Mouse (Mus musculus) G1E (cell line): ENCODE data around the gene Ppp2r1b. TPM values are rescaled to one million over a fixed set of nuclear protein-coding genes. Genes with fewer than 3 reads are reported as not detected.

Source experiments
- ATAC-seq: 2 replicates; pipeline ENCODE4 v1.8.0; 2016; ENCODE audit warnings: mild to moderate bottlenecking; ENCODE audit not compliant: insufficient number of reproducible peaks, poor library complexity, low FRiP score, severe bottlenecking; ENCODE audit errors: extremely low read depth
- DNase-seq: peaks from one replicate; pipeline ENCODE4 v3.0.0; 2012; ENCODE audit warnings: low spot score
- H3K27me3 ChIP-seq: 2 replicates; pipeline ENCODE4 v1.6.1; 2012; ENCODE audit warnings: mild to moderate bottlenecking, low read length, inconsistent platforms; ENCODE audit not compliant: insufficient read depth
- H3K36me3 ChIP-seq: replicated peaks from 2 replicates; pipeline ENCODE3; 2012; ENCODE audit warnings: mild to moderate bottlenecking, inconsistent platforms
- H3K4me1 ChIP-seq: 2 replicates; pipeline ENCODE4 v1.6.1; 2012; ENCODE audit warnings: low read depth, low read length, inconsistent platforms, mixed read lengths; ENCODE audit not compliant: insufficient read depth
- H3K4me3 ChIP-seq: 2 replicates; pipeline ENCODE4 v1.5.1; 2012; ENCODE audit warnings: low read depth, mild to moderate bottlenecking, inconsistent platforms, low read length, moderate library complexity, mixed read lengths
- H3K9me3 ChIP-seq: replicated peaks from 2 replicates; pipeline ENCODE4 v1.6.1; 2012; ENCODE audit warnings: inconsistent platforms
- CTCF ChIP-seq: IDR thresholded peaks from 2 replicates; pipeline ENCODE4 v1.5.1; 2012; ENCODE audit warnings: low read depth, low read length, inconsistent platforms, mixed read lengths
- GATA1 ChIP-seq: IDR thresholded peaks from 2 replicates; pipeline ENCODE4 v1.6.1; 2012; ENCODE audit warnings: borderline replicate concordance, low read length, inconsistent platforms, mixed read lengths
- GATA2 ChIP-seq: IDR thresholded peaks from 2 replicates; pipeline ENCODE4 v1.6.1; 2012; ENCODE audit warnings: low read depth, low read length, inconsistent platforms, borderline replicate concordance
- POLR2AphosphoS5 ChIP-seq: IDR thresholded peaks from 2 replicates; pipeline ENCODE4 v1.6.1; 2012; ENCODE audit warnings: low read depth, low read length, inconsistent platforms; ENCODE audit not compliant: insufficient replicate concordance
- TAL1 ChIP-seq: conservative IDR thresholded peaks from 2 replicates; pipeline ENCODE4 v1.6.1; 2012; ENCODE audit warnings: low read depth, low read length, inconsistent platforms, mixed read lengths
- polyA plus RNA-seq: library from polyadenylated mRNA; stranded (reverse); fragments of >175 nt; gene quantifications from 2 replicates; pipeline ENCODE4 v1.2.3, GENCODE M21; 2012
- total RNA-seq, 2 experiments: library from RNA; stranded (forward) in 1 of 2; stranded (reverse) in 1 of 2; fragments of 200-1000 nt in 1 of 2; fragments of >200 nt in 1 of 2; fragmentation: Nextera tagmentation in 1 of 2; gene quantifications; 2 replicates each; pipeline ENCODE4 v1.2.3; 2014 to 2017

Ppp2r1b gene
- total and polyA plus RNA-seq, 3 experiments: 21.3 to 93.0 (median 68.7) TPM

DNA sequence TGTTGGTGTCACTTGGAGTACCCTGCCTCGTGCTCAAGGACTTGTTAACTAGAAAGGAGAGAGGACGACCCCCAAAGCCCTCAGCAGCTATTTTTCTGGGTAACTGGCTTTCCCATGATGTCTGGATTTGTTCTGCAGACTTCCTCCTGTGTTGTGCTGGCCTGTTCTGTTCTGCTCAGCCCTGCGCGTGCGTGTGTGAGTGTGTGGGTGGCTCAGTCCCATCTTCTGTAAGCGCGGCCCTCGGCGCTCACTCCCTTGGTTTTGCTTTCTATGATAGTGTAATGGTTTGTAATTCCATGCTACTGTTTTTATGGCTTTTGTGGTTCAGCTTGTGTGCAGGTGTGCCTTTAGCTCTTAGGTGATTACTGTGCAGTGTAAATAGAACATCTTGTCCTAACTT, 28.1 kb downstream of the Ppp2r1b start:
- ATAC-seq (no peak), DNase-seq (no peak)
- no peaks in the 10 kb centered on the region for H3K9me3 ChIP-seq
- TF ChIP-seq CTCF: no peak
- no peak for TF ChIP-seq POLR2AphosphoS5
- TF ChIP-seq GATA2: no peak
- no peak for TF ChIP-seq TAL1
- TF ChIP-seq GATA1: no peak
- peaks cover 90% of the 10 kb centered on the region for H3K36me3 ChIP-seq
- no peak overlapping the region for H3K4me3 ChIP-seq
- no peaks in the 10 kb centered on the region for H3K27me3 ChIP-seq
- peaks cover 27% of the 10 kb centered on the region for H3K4me1 ChIP-seq

DNA sequence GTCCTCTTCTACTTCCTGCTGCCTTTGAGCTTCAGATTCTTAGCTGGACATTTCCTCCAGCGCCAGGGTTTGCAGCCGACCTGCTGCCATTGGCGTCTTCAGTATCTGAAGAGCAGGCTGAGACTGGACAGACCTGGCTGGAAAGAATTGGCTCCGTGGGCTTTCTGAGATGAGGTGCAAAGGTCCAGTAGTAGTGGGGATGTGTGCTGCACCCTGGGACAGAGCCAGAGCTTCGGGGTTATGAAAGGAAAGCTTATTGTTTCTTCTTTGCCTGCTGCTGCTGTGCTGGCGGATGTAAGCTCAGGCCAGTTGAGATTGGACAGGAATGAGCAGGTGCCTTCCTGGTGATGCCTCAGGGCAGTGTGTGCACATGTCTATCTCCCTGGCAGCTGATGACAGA, 28.9 kb downstream of the Ppp2r1b start:
- no peak for TF ChIP-seq TAL1
- no peak for TF ChIP-seq CTCF
- TF ChIP-seq POLR2AphosphoS5: no peak
- TF ChIP-seq GATA2: no peak
- TF ChIP-seq GATA1: no peak
- DNase-seq (no peak), ATAC-seq (no peak)
- Histone ChIP-seq H3K27me3 (no peaks in the 10 kb centered on the region), H3K4me1 (peaks cover 23% of the 10 kb centered on the region), H3K36me3 (peaks cover 90% of the 10 kb centered on the region), H3K9me3 (no peaks in the 10 kb centered on the region), H3K4me3 (no peak overlapping the region)

DNA sequence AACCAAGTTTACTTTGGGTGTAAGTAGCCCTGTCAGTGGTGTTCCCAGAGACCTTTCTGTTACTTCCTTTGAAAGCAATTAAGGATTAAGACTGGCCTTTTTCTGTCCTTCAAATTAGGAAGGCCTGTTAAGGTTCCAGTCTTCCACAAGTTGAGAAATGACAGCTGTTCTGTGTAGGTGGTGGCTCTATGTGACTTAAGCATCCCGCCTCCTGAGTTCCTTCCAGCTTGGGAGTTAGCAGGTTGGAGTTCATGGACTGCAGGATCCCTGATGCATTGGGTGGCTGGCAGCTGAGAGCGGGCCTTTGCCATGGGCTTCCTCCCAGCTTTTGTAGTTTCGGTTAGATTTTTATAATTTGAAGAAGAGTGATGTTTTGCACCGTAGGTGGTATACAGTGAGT, 30.4 kb downstream of the Ppp2r1b start:
- TF ChIP-seq CTCF: no peak
- TF ChIP-seq POLR2AphosphoS5: no peak
- no peak for TF ChIP-seq TAL1
- no peak for TF ChIP-seq GATA2
- TF ChIP-seq GATA1: no peak
- no peaks in the 10 kb centered on the region for H3K9me3 ChIP-seq

DNA sequence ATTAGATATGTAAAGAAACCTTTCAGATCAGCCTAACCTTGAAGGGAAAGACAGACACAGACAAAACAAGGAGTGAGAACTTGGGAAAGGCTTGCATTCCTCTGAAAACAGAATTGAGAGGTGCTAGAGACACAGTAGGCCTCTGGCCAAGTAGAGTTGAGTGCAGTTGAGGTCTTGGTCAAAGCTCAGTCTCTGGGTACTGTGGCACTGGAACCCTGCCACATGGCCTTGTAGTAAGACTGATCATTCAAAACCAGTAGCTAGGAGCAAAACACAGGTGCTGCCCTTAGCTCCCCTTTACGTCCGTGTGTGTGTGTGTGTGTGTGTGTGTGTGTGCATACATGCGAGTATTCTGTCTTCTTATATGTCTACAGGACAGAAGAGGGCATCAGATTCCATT, 31.2 kb downstream of the Ppp2r1b start:
- H3K36me3 ChIP-seq: peaks cover 90% of the 10 kb centered on the region
- DNase-seq (no peak), ATAC-seq (no peak)
- H3K4me3 ChIP-seq: no peak overlapping the region
- H3K27me3 ChIP-seq: no peaks in the 10 kb centered on the region
- no peaks in the 10 kb centered on the region for H3K9me3 ChIP-seq
- peaks cover 23% of the 10 kb centered on the region for H3K4me1 ChIP-seq
- no peak for TF ChIP-seq GATA1
- no peak for TF ChIP-seq CTCF
- TF ChIP-seq GATA2: no peak
- no peak for TF ChIP-seq TAL1
- TF ChIP-seq POLR2AphosphoS5: no peak

More for the DNA sequence above, 30.4 kb downstream of the Ppp2r1b start:
- H3K4me3 ChIP-seq: no peak overlapping the region
- no peaks in the 10 kb centered on the region for H3K27me3 ChIP-seq
- ATAC-seq (no peak), DNase-seq (no peak)
- peaks cover 23% of the 10 kb centered on the region for H3K4me1 ChIP-seq
- peaks cover 93% of the 10 kb centered on the region for H3K36me3 ChIP-seq

DNA sequence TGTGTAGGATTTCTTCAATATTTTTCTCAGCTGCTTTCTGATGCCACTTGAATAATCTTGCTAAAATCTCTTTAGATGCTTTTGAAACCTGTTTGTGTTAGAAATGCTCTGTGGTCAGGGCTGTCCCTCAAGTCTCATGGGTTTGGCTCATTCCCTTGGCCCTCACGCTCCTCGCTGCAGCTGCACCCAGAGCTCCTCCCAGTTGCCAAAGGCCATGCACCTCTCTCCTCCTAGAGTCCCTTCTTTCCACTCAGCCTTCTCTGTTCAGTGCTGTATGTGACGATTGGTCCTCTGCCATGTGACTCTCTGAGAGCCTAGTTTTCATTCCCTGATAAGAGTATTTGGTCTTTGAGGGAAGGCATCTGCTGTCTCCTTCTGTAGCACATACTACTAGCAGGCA, 32.3 kb downstream of the Ppp2r1b start:
- no peaks in the 10 kb centered on the region for H3K9me3 ChIP-seq
- DNase-seq: no peak
- ATAC-seq: no peak
- TF ChIP-seq CTCF: no peak
- no peak for TF ChIP-seq GATA2
- no peak for TF ChIP-seq GATA1
- no peak for TF ChIP-seq POLR2AphosphoS5
- no peak for TF ChIP-seq TAL1
- H3K4me1 ChIP-seq: peaks cover 29% of the 10 kb centered on the region
- H3K4me3 ChIP-seq: no peak overlapping the region
- peaks cover 98% of the 10 kb centered on the region for H3K36me3 ChIP-seq
- H3K27me3 ChIP-seq: no peaks in the 10 kb centered on the region

DNA sequence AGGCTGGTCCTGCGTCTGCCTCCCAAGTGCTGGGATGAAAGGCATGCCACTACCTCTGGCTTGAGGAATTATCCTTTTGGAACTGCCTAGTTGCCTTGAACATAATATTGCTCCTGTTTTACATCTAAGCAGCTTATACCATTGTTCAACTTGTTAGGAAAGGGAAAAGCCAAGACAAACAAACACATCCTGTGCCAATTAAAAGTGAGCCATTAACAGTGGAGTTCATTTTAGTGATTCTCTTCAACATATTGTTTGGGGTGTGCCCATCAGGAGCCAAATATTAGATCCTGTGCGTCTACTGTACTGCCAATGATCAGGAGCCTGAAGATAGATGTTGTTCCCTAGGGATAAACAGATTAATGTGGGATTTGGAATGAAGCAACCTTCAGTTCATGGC, 37.1 kb downstream of the Ppp2r1b start:
- no peak for ATAC-seq
- no peak for TF ChIP-seq CTCF
- TF ChIP-seq GATA2: no peak
- no peak for TF ChIP-seq POLR2AphosphoS5
- no peak for TF ChIP-seq GATA1
- TF ChIP-seq TAL1: no peak
- peaks cover 98% of the 10 kb centered on the region for H3K36me3 ChIP-seq

DNA sequence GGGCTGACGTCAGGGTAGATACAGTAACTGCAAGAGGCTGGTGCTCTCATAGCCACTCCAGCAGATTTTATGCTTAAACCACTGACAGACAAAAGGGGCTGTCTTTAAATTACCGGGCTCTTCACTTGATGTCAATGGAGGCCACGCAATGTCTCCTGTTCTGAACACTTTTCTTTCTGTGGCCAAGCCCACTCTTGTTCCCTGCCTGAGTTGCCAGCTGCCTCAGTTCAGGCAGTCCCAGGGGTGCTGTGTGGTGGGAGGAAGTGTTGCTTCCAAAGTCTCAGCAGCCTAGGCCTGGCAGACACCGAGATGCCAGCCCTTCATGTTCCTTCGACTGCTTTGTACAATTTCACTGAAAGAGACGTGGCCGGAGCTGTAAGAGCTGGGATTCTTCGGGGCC, 39.0 kb downstream of the Ppp2r1b start:
- DNase-seq (no peak), ATAC-seq (no peak)
- Histone ChIP-seq H3K36me3 (peaks cover 98% of the 10 kb centered on the region), H3K4me3 (no peak overlapping the region), H3K4me1 (peaks cover 31% of the 10 kb centered on the region), H3K27me3 (no peaks in the 10 kb centered on the region), H3K9me3 (no peaks in the 10 kb centered on the region)
- TF ChIP-seq CTCF (no peak), GATA1 (no peak), POLR2AphosphoS5 (no peak), TAL1 (no peak), GATA2 (no peak)

More for the DNA sequence above, 37.1 kb downstream of the Ppp2r1b start:
- Histone ChIP-seq H3K4me1 (peaks cover 38% of the 10 kb centered on the region), H3K4me3 (no peak overlapping the region), H3K27me3 (no peaks in the 10 kb centered on the region), H3K9me3 (no peaks in the 10 kb centered on the region)
- no peak for DNase-seq
